ENCODE assay signal across 10 mouse cellular contexts in genomic region chr10:63692039-63692438, GRCm38 (mm10).
A peak's percentile ranks its signal among the peaks of the same experiment; 100 is the strongest.
DNase-seq lines count a peak whose midpoint lies in the region; ATAC-seq and TF ChIP-seq lines count a peak whose summit lies in the region.
"Had no signal": no experiment of that assay in that cellular context is flagged by ENCODE, and none has a peak within 500 bp of the region (broad histone marks: within the 10 kb centered on the region; RNA-seq: fewer than 3 reads in every experiment).

No protein-coding gene starts in this region.

- H3K9me3 ChIP-seq in neural tube, embryonic 11.5 days (ENCODE audit: control insufficient read depth, low read length) = no peaks in the 10 kb centered on the region
- no peaks in the 10 kb centered on the region for H3K9me3 ChIP-seq in heart, embryonic 10.5 days
- H3K9me3 ChIP-seq: limb, embryonic 15.5 days; stomach, embryonic 15.5 days had no signal

- H3K4me3 ChIP-seq in neural tube, embryonic 11.5 days (ENCODE audit: low read depth, low read length) = no peak overlapping the region
- no peak overlapping the region for H3K4me3 ChIP-seq in heart, embryonic 10.5 days
- H3K4me3 ChIP-seq: limb, embryonic 15.5 days; stomach, embryonic 15.5 days had no signal

- no peaks in the 10 kb centered on the region for H3K27me3 ChIP-seq in Patski
- H3K27me3 ChIP-seq in neural tube, embryonic 11.5 days (ENCODE audit: control insufficient read depth, insufficient read depth, low read length) = no peaks in the 10 kb centered on the region
- H3K27me3 ChIP-seq in heart, embryonic 10.5 days (ENCODE audit: insufficient read depth, poor library complexity, severe bottlenecking) = no peaks in the 10 kb centered on the region
- H3K27me3 ChIP-seq: limb, embryonic 15.5 days; stomach, embryonic 15.5 days had no signal

- peak; percentile 20 for TF ChIP-seq CTCF in Patski (IDR thresholded peaks at IDR 0.05)

- CTCF ChIA-PET in Patski (lab: Charles Lee) = no interaction called here

- ATAC-seq in Patski = no peak
- ATAC-seq in granulocyte monocyte progenitor cell, adult 5-6 weeks (replicated peaks; ENCODE audit: poor library complexity, severe bottlenecking) = peak; percentile 67
- peak; percentile 41; the same call in 1 of the 2 replicates for ATAC-seq in neural tube, embryonic 11.5 days (ENCODE audit: insufficient read depth, low FRiP score, low TSS enrichment)

- no peak overlapping the region for H3K27ac ChIP-seq in neural tube, embryonic 11.5 days (ENCODE audit: low read depth, low read length)
- H3K27ac ChIP-seq in heart, embryonic 10.5 days = no peak overlapping the region
- H3K27ac ChIP-seq: limb, embryonic 15.5 days; stomach, embryonic 15.5 days had no signal

- no peaks in the 10 kb centered on the region for H3K36me3 ChIP-seq in neural tube, embryonic 11.5 days (ENCODE audit: control insufficient read depth, insufficient read depth, low read length)
- peaks cover 4% of the 10 kb centered on the region; the same call in 1 of the 2 replicates for H3K36me3 ChIP-seq in heart, embryonic 10.5 days
- H3K36me3 ChIP-seq: limb, embryonic 15.5 days; stomach, embryonic 15.5 days had no signal

- peak; percentile 28 for DNase-seq in heart, postnatal 4 days
- DNase-seq in heart, adult 9 months (ENCODE audit: low spot score in 2 of 2) = no peak
- peak; percentile 52 for DNase-seq in 3T3-L1 (ENCODE audit: low read depth, low spot score)
- DNase-seq in Patski (ENCODE audit: low read depth, low spot score) = no peak
- peak; percentile 38 for DNase-seq in neural tube, embryonic 11.5 days (ENCODE audit: low spot score)
- no peak for DNase-seq in frontal cortex, postnatal 14 days (ENCODE audit: low spot score in 2 of 2)
- no peak for DNase-seq in heart, embryonic 10.5 days (ENCODE audit: low spot score)

- H3K4me1 ChIP-seq in neural tube, embryonic 11.5 days (ENCODE audit: control insufficient read depth, insufficient read depth, low read length) = no peaks in the 10 kb centered on the region
- no peaks in the 10 kb centered on the region for H3K4me1 ChIP-seq in heart, embryonic 10.5 days
- H3K4me1 ChIP-seq: limb, embryonic 15.5 days; stomach, embryonic 15.5 days had no signal

- H3K9ac ChIP-seq in neural tube, embryonic 11.5 days (ENCODE audit: low read length) = no peak overlapping the region
- H3K9ac ChIP-seq: limb, embryonic 15.5 days; stomach, embryonic 15.5 days had no signal

- in situ Hi-C loops in Patski (cut with MboI; ENCODE audit: low pct_unique_long_range_greater_than_20kb) = no loop called here

- WGBS in neural tube, embryonic 11.5 days = 49% methylated on average over 3 of the region's 3 CpGs
- 45% methylated on average over 3 of the region's 3 CpGs for WGBS in heart, embryonic 10.5 days

- POLR2A ChIA-PET in Patski (lab: Charles Lee) = no interaction called here

- no peak overlapping the region for H3K4me2 ChIP-seq in neural tube, embryonic 11.5 days (ENCODE audit: low read depth)
- H3K4me2 ChIP-seq: limb, embryonic 15.5 days; stomach, embryonic 15.5 days had no signal

Comparison
In these comparisons a context has a peak if more than half of its experiments do, and no peak if none do; other contexts are left out.
1. DNase-seq: peak in heart, postnatal 4 days (single experiment), 3T3-L1 (single experiment) and neural tube, embryonic 11.5 days (single experiment); none in heart, adult 9 months (0 of 2), Patski (single experiment), frontal cortex, postnatal 14 days (0 of 2) and heart, embryonic 10.5 days (single experiment).